Mouse (Mus musculus) embryonic facial prominence, embryonic 13.5 days (tissue): ENCODE measurements around the gene Fgf8. TPM values are rescaled to one million over a fixed set of nuclear protein-coding genes. Genes with fewer than 3 reads are reported as not detected.
A peak's percentile ranks its signal among the peaks of the same experiment; 100 is the strongest.

Experiments
- ATAC-seq: fragments of 200-750 bp; cut with Nextera tagmentation; 2 replicates; pipeline ENCODE4 v1.8.0; 2017; ENCODE audit warnings: low read depth; ENCODE audit not compliant: insufficient number of reproducible peaks, insufficient read depth, low FRiP score, low TSS enrichment
- H3K27ac ChIP-seq: fragments of 300-500 bp; sonication (generic); 2 replicates; pipeline ENCODE4 v1.5.1; 2015; ENCODE audit warnings: moderate library complexity, mild to moderate bottlenecking, inconsistent platforms
- H3K27me3 ChIP-seq: fragments of 300-500 bp; sonication (generic); 2 replicates; pipeline ENCODE4 v1.6.1; 2015; ENCODE audit warnings: mild to moderate bottlenecking, inconsistent platforms
- H3K36me3 ChIP-seq: fragments of 300-500 bp; sonication (generic); 2 replicates; pipeline ENCODE4 v1.6.1; 2015; ENCODE audit warnings: mild to moderate bottlenecking, inconsistent platforms
- H3K4me1 ChIP-seq: fragments of 300-500 bp; sonication (generic); 2 replicates; pipeline ENCODE4 v1.6.1; 2015; ENCODE audit warnings: inconsistent platforms
- H3K4me2 ChIP-seq: fragments of 300-500 bp; sonication (generic); 2 replicates; pipeline ENCODE4 v1.6.1; 2015; ENCODE audit warnings: moderate library complexity, mild to moderate bottlenecking, inconsistent platforms
- H3K4me3 ChIP-seq: fragments of 300-500 bp; sonication (generic); 2 replicates; pipeline ENCODE4 v1.5.1; 2015; ENCODE audit warnings: mild to moderate bottlenecking, inconsistent platforms
- H3K9ac ChIP-seq: fragments of 300-500 bp; sonication (generic); 2 replicates; pipeline ENCODE4 v1.6.1; 2015; ENCODE audit warnings: mild to moderate bottlenecking, inconsistent platforms
- H3K9me3 ChIP-seq: fragments of 300-500 bp; sonication (generic); 2 replicates; pipeline ENCODE4 v1.6.1; 2016; ENCODE audit warnings: inconsistent platforms
- WGBS: fragments of 180-500 bp; shearing (Covaris S2); methylation state at CpG from one replicate; pipeline ENCODE4 v1.1.7; 2015; ENCODE audit warnings: mixed read lengths; 5-methylcytosine and 5-hydroxymethylcytosine counted together
- polyA plus RNA-seq: library from polyadenylated mRNA; unstranded; fragments of >200 nt; fragmentation: Nextera tagmentation; extraction: Ambion mirVana; gene quantifications from 2 replicates; pipeline ENCODE4 v1.2.1, GENCODE M21; 2015

Fgf8 gene
- polyA plus RNA-seq, 1 experiment from 2014 or later, result 2.5 TPM

- no peak overlapping the region for H3K27ac ChIP-seq
- peaks cover 34% of the 10 kb centered on the region for H3K4me1 ChIP-seq
- no peaks in the 10 kb centered on the region for H3K9me3 ChIP-seq
- peak overlapping the region; percentile 38 for H3K4me3 ChIP-seq
- 0 out of 2 replicates have a peak, but pooled peaks have one; percentile 4 for ATAC-seq
- peak overlapping the region; percentile 58 for H3K9ac ChIP-seq
- WGBS, result 5% methylated on average over 23 of the region's 23 CpGs
- H3K36me3 ChIP-seq, result no peaks in the 10 kb centered on the region
- H3K27me3 ChIP-seq, result peaks cover 99% of the 10 kb centered on the region
- peak overlapping the region; percentile 64 for H3K4me2 ChIP-seq
Measured at GRCm38 (mm10) chr19:45737208-45737845, 5.4 kb downstream of the Fgf8 start.

- peak; percentile 27 for ATAC-seq
- Histone ChIP-seq H3K4me1 (peaks cover 29% of the 10 kb centered on the region), H3K27me3 (peaks cover 99% of the 10 kb centered on the region), H3K27ac (no peak overlapping the region), H3K4me3 (peak overlapping the region; percentile 38), H3K9ac (peak overlapping the region; percentile 58), H3K4me2 (peak overlapping the region; percentile 64), H3K36me3 (no peaks in the 10 kb centered on the region), H3K9me3 (no peaks in the 10 kb centered on the region)
- WGBS, result under 1% methylated on average over 28 of the region's 28 CpGs
Measured at GRCm38 (mm10) chr19:45736855-45737207, 5.9 kb downstream of the Fgf8 start.

GRCm38 (mm10) chr19:45736241-45736640 lies 6.5 kb downstream of the Fgf8 start:
- Histone ChIP-seq H3K4me1 (peaks cover 23% of the 10 kb centered on the region), H3K9ac (no peak overlapping the region), H3K4me3 (no peak overlapping the region; the same call in 1 of the 2 replicates), H3K27ac (no peak overlapping the region), H3K4me2 (no peak overlapping the region), H3K36me3 (no peaks in the 10 kb centered on the region), H3K27me3 (peaks cover 99% of the 10 kb centered on the region), H3K9me3 (no peaks in the 10 kb centered on the region)
- no peak for ATAC-seq
- WGBS, result 33% methylated on average over 1 of the region's 1 CpGs

- H3K27me3 ChIP-seq, result peaks cover 99% of the 10 kb centered on the region
- 44% methylated on average over 7 of the region's 7 CpGs for WGBS
Measured at GRCm38 (mm10) chr19:45734762-45735161, 8.0 kb downstream of the Fgf8 start.

GRCm38 (mm10) chr19:45734191-45734590 lies 8.5 kb downstream of the Fgf8 start:
- 68% methylated on average over 5 of the region's 5 CpGs for WGBS
- Histone ChIP-seq H3K9me3 (no peaks in the 10 kb centered on the region), H3K4me3 (no peak overlapping the region), H3K4me2 (no peak overlapping the region), H3K9ac (0 out of 2 replicates have a peak overlapping the region, but pooled peaks have one; percentile 27), H3K27me3 (peaks cover 95% of the 10 kb centered on the region), H3K4me1 (peaks cover 17% of the 10 kb centered on the region), H3K27ac (no peak overlapping the region), H3K36me3 (no peaks in the 10 kb centered on the region)
- no peak for ATAC-seq

More at GRCm38 (mm10) chr19:45734762-45735161, 8.0 kb downstream of the Fgf8 start:
- H3K4me3 ChIP-seq, result no peak overlapping the region
- no peak overlapping the region for H3K4me2 ChIP-seq
- H3K9me3 ChIP-seq, result no peaks in the 10 kb centered on the region
- H3K36me3 ChIP-seq, result no peaks in the 10 kb centered on the region
- no peak overlapping the region for H3K9ac ChIP-seq
- no peak for ATAC-seq
- H3K27ac ChIP-seq, result no peak overlapping the region
- H3K4me1 ChIP-seq, result peaks cover 17% of the 10 kb centered on the region

- Histone ChIP-seq H3K4me1 (peaks cover 17% of the 10 kb centered on the region), H3K4me3 (no peak overlapping the region), H3K4me2 (no peak overlapping the region), H3K9me3 (no peaks in the 10 kb centered on the region), H3K27me3 (peaks cover 92% of the 10 kb centered on the region), H3K36me3 (no peaks in the 10 kb centered on the region), H3K27ac (no peak overlapping the region), H3K9ac (no peak overlapping the region)
- no peak for ATAC-seq
- WGBS, result 19% methylated on average over 10 of the region's 10 CpGs
Measured at GRCm38 (mm10) chr19:45733564-45733963, 9.2 kb downstream of the Fgf8 start.

GRCm38 (mm10) chr19:45731658-45732057 lies 11.1 kb downstream of the Fgf8 start:
- 85% methylated on average over 7 of the region's 7 CpGs for WGBS
- no peaks in the 10 kb centered on the region for H3K36me3 ChIP-seq
- H3K27me3 ChIP-seq, result peaks cover 86% of the 10 kb centered on the region

GRCm38 (mm10) chr19:45730042-45730441 lies 12.7 kb downstream of the Fgf8 start:
- H3K27ac ChIP-seq, result no peak overlapping the region
- H3K36me3 ChIP-seq, result no peaks in the 10 kb centered on the region
- WGBS, result 71% methylated on average over 8 of the region's 8 CpGs
- no peak for ATAC-seq
- no peaks in the 10 kb centered on the region for H3K9me3 ChIP-seq
- H3K9ac ChIP-seq, result no peak overlapping the region
- peaks cover 72% of the 10 kb centered on the region for H3K27me3 ChIP-seq
- no peak overlapping the region for H3K4me2 ChIP-seq
- H3K4me1 ChIP-seq, result peaks cover 9% of the 10 kb centered on the region
- H3K4me3 ChIP-seq, result no peak overlapping the region

More at GRCm38 (mm10) chr19:45731658-45732057, 11.1 kb downstream of the Fgf8 start:
- Histone ChIP-seq H3K4me3 (no peak overlapping the region), H3K27ac (no peak overlapping the region), H3K4me1 (peaks cover 3% of the 10 kb centered on the region; the same call in 1 of the 2 replicates), H3K4me2 (no peak overlapping the region), H3K9me3 (no peaks in the 10 kb centered on the region), H3K9ac (no peak overlapping the region)
- ATAC-seq, result no peak

- Histone ChIP-seq H3K4me2 (no peak overlapping the region), H3K27me3 (peaks cover 44% of the 10 kb centered on the region), H3K4me3 (no peak overlapping the region), H3K9me3 (no peaks in the 10 kb centered on the region), H3K36me3 (no peaks in the 10 kb centered on the region), H3K9ac (no peak overlapping the region), H3K4me1 (peaks cover 9% of the 10 kb centered on the region), H3K27ac (no peak overlapping the region)
- WGBS, result 70% methylated on average over 10 of the region's 10 CpGs
- ATAC-seq, result no peak
Measured at GRCm38 (mm10) chr19:45727231-45727630, 15.5 kb downstream of the Fgf8 start.

- peaks cover 30% of the 10 kb centered on the region for H3K27me3 ChIP-seq
- H3K27ac ChIP-seq, result no peak overlapping the region
- no peaks in the 10 kb centered on the region for H3K36me3 ChIP-seq
- H3K9me3 ChIP-seq, result no peaks in the 10 kb centered on the region
- no peak overlapping the region for H3K4me3 ChIP-seq
- 11% methylated on average over 14 of the region's 14 CpGs for WGBS
- 0 out of 2 replicates have a peak overlapping the region, but pooled peaks have one; percentile 7 for H3K9ac ChIP-seq
- no peak for ATAC-seq
- peaks cover 15% of the 10 kb centered on the region for H3K4me1 ChIP-seq
- no peak overlapping the region; the same call in 1 of the 2 replicates for H3K4me2 ChIP-seq
Measured at GRCm38 (mm10) chr19:45725677-45726277, 16.9 kb downstream of the Fgf8 start.

GRCm38 (mm10) chr19:45722188-45722587 lies 20.5 kb downstream of the Fgf8 start:
- WGBS, result 43% methylated on average over 5 of the region's 5 CpGs
- Histone ChIP-seq H3K4me1 (peaks cover 27% of the 10 kb centered on the region), H3K4me3 (no peak overlapping the region), H3K27me3 (peaks cover 13% of the 10 kb centered on the region; the same call in 1 of the 2 replicates), H3K4me2 (no peak overlapping the region), H3K9me3 (no peaks in the 10 kb centered on the region), H3K9ac (no peak overlapping the region), H3K36me3 (no peaks in the 10 kb centered on the region), H3K27ac (no peak overlapping the region)
- ATAC-seq, result no peak

GRCm38 (mm10) chr19:45718286-45718685 lies 24.4 kb downstream of the Fgf8 start:
- peaks cover 10% of the 10 kb centered on the region; the same call in 1 of the 2 replicates for H3K27me3 ChIP-seq
- no peak overlapping the region for H3K4me3 ChIP-seq
- H3K36me3 ChIP-seq, result no peaks in the 10 kb centered on the region
- ATAC-seq, result no peak
- H3K27ac ChIP-seq, result no peak overlapping the region
- WGBS, result 52% methylated on average over 3 of the region's 3 CpGs
- H3K4me2 ChIP-seq, result peak overlapping the region; percentile 50
- H3K9ac ChIP-seq, result no peak overlapping the region
- H3K4me1 ChIP-seq, result peaks cover 18% of the 10 kb centered on the region
- no peaks in the 10 kb centered on the region for H3K9me3 ChIP-seq
